Mouse (Mus musculus): Measurements from ENCODE around the gene Nampt. TPM values are rescaled to one million over a fixed set of nuclear protein-coding genes. Genes with fewer than 3 reads are reported as not detected.

Gene Nampt
- total RNA-seq, 2 experiments from 2014 or later: 40.7 to 43.4 TPM

GRCm38 (mm10) chr12:32835235-32835634 is 15.9 kb downstream of the Nampt start:
- DNase-seq (ENCODE audit: extremely low spot score in 1 of 2, low spot score in 2 of 2): no peak
- intact Hi-C loops (cut with DNase I): no loop called here

DNA sequence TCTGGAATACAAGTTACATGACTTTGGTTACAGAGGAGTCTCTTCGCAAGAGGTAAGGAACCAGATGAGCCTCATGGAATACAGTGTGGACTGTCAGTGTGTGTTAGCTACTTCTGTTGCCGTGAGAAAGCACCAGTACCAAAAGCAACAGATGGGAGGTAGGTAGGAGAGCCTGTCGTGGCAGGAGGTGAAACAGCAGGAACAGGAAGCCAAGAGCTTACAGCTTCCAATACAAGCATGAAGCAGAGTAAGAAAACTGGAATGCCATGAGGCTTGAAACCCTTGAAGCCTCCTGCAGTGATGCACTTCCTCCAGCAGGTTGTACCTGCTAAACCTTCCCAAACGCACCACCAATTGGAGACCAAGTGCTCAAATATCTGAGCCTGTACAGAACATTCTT is 19.1 kb downstream of the Nampt start:
- no peak for DNase-seq (ENCODE audit: extremely low spot score in 1 of 2, low spot score in 2 of 2)
- intact Hi-C loops (cut with DNase I): no loop called here

DNA sequence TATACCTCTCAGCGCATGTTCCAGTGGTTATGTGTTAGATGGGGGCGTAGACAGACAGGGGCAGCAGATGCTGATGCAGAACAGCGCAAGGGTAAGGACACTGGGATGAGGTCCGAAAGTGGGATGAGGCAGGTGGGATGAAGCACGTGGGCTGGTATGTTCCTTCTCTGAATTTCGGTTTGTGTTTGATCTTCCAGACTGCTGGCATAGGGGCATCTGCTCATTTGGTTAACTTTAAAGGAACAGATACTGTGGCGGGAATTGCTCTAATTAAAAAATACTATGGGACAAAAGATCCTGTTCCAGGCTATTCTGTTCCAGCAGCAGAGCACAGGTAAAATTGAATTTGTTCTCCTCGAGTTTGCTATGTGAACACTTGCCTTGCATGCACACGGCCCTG is 19.6 kb downstream of the Nampt start:
- no peak for DNase-seq (ENCODE audit: extremely low spot score in 1 of 2, low spot score in 2 of 2)
- intact Hi-C loops (cut with DNase I): no loop called here

DNA sequence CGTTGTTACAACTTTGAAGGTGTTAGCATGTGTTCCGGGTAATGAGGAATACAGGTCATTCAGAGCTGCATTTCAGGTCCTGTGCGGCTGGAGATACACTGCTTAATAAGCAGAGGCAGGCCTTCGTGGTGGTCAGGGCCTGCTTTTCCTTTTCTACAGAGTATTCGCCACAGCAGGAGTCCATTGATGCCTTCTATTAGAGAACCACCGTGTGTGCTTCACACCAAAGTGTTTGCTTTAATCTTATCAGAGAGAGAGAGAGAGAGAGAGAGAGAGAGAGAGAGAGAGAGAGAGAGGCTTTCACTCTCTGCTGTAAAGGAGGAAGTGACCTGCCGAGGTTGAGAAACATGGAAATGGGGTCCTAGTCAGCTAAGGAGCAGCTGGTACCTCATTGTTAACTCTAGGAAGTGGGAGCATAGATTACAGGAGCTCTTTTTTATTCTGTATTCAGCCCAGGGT is 22.1 kb downstream of the Nampt start:
- DNase-seq (ENCODE audit: extremely low spot score in 1 of 2, low spot score in 2 of 2): no peak
- intact Hi-C loops (cut with DNase I): no loop called here

- intact Hi-C loops (cut with DNase I): no loop called here
- no peak for DNase-seq (ENCODE audit: extremely low spot score in 1 of 2, low spot score in 2 of 2)
Measured at GRCm38 (mm10) chr12:32846325-32846724, 27.0 kb downstream of the Nampt start.

- intact Hi-C loops (cut with DNase I): no loop called here
- DNase-seq (ENCODE audit: extremely low spot score in 1 of 2, low spot score in 2 of 2): no peak
Measured at GRCm38 (mm10) chr12:32853757-32854156, 34.4 kb downstream of the Nampt start.

DNA sequence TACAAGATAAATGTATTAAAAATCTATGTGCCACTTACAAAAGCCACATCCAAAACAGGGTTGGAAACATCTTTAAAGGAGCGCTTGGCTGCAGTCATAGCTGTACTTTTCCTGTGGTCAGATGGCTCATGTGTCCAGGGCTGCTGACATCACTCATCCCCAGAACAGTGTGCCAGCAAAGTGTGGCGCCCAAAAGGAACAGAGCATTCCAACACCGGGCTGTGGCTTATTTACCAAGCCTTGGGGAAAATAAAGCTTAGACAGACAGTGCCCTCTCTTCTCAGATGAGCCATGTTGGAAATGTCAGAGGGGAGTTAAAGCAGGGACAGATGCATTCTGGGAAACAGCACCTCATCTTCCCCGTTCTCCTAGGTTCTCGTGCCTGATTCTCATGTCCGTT is 35.5 kb downstream of the Nampt start:
- intact Hi-C loops (cut with DNase I): no loop called here
- no peak for DNase-seq (ENCODE audit: extremely low spot score in 1 of 2, low spot score in 2 of 2)

GRCm38 (mm10) chr12:32855398-32855797 is 36.1 kb downstream of the Nampt start:
- DNase-seq (ENCODE audit: extremely low spot score in 1 of 2, low spot score in 2 of 2): no peak
- intact Hi-C loops (cut with DNase I): no loop called here

- DNase-seq (ENCODE audit: extremely low spot score in 1 of 2, low spot score in 2 of 2): no peak
- intact Hi-C loops (cut with DNase I): no loop called here
Measured at GRCm38 (mm10) chr12:32856707-32857511, 37.6 kb downstream of the Nampt start.

GRCm38 (mm10) chr12:32858444-32858843 is 39.1 kb downstream of the Nampt start:
- DNase-seq (ENCODE audit: extremely low spot score in 1 of 2, low spot score in 2 of 2): no peak
- intact Hi-C loops (cut with DNase I): no loop called here

DNA sequence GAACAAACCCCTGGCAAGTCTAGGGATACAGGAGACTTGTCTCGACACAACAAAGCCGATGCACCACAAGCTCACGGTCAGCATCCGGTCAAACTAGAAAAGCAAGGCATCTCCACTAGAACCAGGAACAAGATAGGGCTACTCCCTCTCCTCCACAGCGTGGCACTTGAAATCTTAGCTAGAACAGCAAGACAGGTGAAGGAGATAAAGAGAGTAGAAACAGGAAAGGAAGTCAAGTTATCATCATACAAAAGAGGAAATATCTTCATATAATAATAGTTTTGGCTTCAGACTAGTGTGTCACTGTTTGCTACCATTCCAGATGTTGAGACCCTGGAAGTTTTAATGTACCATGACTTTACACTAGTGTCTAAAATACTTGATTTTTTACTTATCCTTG is 41.5 kb downstream of the Nampt start:
- no peak for DNase-seq (ENCODE audit: extremely low spot score in 1 of 2, low spot score in 2 of 2)
- intact Hi-C loops (cut with DNase I): no loop called here

DNA sequence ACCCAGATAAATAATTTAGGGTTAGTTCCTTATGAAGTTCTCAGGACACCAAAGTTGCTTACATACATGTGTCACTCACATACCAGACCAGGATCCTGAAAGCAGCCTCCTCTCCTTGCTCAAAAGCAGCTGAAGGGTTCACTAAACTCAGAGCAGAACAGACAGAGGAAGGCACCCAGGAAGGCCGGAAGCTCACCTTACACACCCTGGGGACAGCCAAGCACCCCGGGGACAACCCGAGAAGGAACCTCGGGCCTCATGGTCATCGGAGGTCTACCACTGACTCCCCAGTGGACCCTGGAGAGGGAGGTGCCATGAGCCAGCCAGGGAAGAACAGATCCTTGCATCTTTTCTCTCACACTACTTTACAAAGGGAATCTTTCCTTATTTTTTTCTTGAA is 51.5 kb downstream of the Nampt start:
- intact Hi-C loops (cut with DNase I): no loop called here
- DNase-seq (ENCODE audit: extremely low spot score in 1 of 2, low spot score in 2 of 2): no peak

GRCm38 (mm10) chr12:32877500-32877899 is 58.2 kb downstream of the Nampt start:
- intact Hi-C loops (cut with DNase I): no loop called here
- DNase-seq (ENCODE audit: extremely low spot score in 1 of 2, low spot score in 2 of 2): no peak

DNA sequence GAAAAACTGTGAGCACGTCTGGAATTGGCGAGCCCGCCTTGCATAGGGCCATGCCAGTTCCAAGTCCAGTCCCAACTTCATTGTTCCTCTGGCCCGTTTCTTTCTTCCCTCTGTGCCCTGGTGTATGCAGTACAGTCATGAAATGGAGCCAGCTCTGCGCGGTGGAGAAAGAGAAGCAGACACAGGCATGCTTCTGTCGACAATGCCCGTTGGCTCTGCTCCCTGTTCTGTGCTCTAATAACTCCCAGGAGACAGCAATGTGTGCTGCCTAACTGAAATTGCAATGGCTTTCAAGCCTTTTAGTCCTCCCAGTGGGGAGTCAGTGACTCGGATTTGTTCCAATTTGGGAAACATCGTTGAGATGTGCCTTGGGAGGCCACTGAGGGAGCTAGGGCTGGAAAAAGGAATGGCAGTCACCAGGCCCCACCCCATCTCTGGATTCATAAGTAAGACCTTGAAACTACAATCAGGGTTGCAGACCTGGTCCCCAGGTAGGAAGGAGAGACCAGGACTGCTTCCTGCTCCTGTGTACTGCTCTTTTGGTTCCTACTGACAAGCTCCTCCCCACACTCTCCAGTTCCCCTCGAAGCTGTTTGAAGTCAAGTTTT is 58.7 kb downstream of the Nampt start:
- intact Hi-C loops (cut with DNase I): no loop called here
- DNase-seq (ENCODE audit: extremely low spot score in 1 of 2, low spot score in 2 of 2): no peak

DNA sequence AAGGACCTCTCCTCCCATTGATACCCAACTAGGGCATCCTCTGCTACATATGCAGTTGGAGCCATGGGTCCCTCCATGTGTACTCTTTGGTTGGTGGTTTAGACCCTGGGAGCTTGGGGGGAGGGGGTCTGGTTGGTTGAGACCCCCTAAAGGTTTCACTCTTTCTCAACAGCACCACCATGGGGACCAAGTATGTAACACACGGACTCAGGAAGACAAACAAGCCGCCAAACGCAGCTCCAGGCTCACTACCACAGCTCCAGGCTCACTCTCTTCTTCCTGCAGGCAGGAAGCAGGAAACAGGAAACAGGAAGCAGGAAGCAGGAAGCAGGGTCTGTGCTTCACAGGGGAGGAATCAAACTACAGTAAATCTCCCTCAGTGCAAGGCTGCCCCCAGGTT is 60.0 kb downstream of the Nampt start:
- no peak for DNase-seq (ENCODE audit: extremely low spot score in 1 of 2, low spot score in 2 of 2)
- intact Hi-C loops (cut with DNase I): no loop called here

GRCm38 (mm10) chr12:32884356-32884755 is 65.0 kb downstream of the Nampt start:
- intact Hi-C loops (cut with DNase I): no loop called here
- no peak for DNase-seq (ENCODE audit: extremely low spot score in 1 of 2, low spot score in 2 of 2)

- DNase-seq (ENCODE audit: extremely low spot score in 1 of 2, low spot score in 2 of 2): no peak
- intact Hi-C loops (cut with DNase I): no loop called here
Measured at GRCm38 (mm10) chr12:32885041-32885440, 65.7 kb downstream of the Nampt start.

DNA sequence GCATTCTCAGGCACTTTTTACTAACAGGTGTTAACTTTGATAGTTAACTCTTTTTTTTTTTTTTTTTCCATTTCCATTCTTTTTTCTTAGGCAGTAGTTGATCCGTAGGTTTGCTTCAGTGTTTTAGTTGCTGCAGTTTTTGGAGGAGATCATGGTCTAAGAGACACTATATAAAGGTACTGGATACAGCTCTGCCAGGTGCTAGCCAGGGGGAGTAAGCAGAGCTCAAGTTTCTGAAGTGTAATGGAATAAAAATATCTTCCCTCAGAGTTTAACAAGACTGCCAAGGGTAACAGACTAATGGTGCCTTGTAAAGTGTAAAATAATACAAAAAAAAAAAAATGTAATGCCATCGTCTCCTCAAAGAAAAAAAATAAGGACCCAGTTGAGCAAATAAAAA is 67.0 kb downstream of the Nampt start:
- intact Hi-C loops (cut with DNase I): no loop called here
- no peak for DNase-seq (ENCODE audit: extremely low spot score in 1 of 2, low spot score in 2 of 2)

- intact Hi-C loops (cut with DNase I): no loop called here
- no peak for DNase-seq (ENCODE audit: extremely low spot score in 1 of 2, low spot score in 2 of 2)
Measured at GRCm38 (mm10) chr12:32888226-32888625, 68.9 kb downstream of the Nampt start.

DNA sequence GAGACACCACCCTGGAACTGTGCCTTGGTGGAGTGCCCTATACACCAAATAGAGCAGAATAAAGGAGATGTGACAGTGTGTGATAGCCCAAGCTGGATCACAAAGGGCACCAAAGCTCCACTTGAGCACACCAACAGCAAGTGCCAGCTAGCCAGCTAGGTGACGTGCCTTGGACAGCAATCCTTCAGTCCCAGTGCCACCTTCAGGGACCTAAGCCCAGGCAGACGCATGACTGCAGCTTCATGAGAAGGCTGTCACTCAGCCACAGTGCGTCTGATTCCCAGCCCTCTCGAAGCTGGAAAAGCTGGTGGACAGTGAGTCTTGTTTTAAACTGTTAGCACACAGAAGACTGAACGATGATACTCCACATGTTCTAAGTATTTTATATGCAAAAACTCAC is 70.5 kb downstream of the Nampt start:
- no peak for DNase-seq (ENCODE audit: extremely low spot score in 1 of 2, low spot score in 2 of 2)
- intact Hi-C loops (cut with DNase I): no loop called here

- no peak for DNase-seq (ENCODE audit: extremely low spot score in 1 of 2, low spot score in 2 of 2)
- intact Hi-C loops (cut with DNase I): no loop called here
Measured at GRCm38 (mm10) chr12:32890455-32890854, 71.1 kb downstream of the Nampt start.
